Mouse (Mus musculus): ENCODE measurements at regions not wholly inside any gene's neighbourhood (a gene's known extent, or its start where the extent isn't known, plus 50 kb on each side); places are given as distances from the start of the nearest gene placed in this dataset.

- no peak for DNase-seq (ENCODE audit: low spot score)
Observed at GRCm38 (mm10) chr4:12534151-12534550, 362.3 kb upstream of the Fam92a start.

- no peak for DNase-seq (ENCODE audit: low spot score)
Observed at GRCm38 (mm10) chr4:12532961-12533360, 361.1 kb upstream of the Fam92a start.

GRCm38 (mm10) chr4:12522358-12522757, 350.5 kb upstream of the Fam92a start:
- no peak for DNase-seq (ENCODE audit: low spot score)

GRCm38 (mm10) chr4:12521246-12521645, 349.4 kb upstream of the Fam92a start:
- no peak for DNase-seq (ENCODE audit: low spot score)

- no peak for DNase-seq (ENCODE audit: low spot score)
Observed at GRCm38 (mm10) chr4:12516497-12516896, 344.7 kb upstream of the Fam92a start.

GRCm38 (mm10) chr4:12511656-12512385, 340.0 kb upstream of the Fam92a start:
- DNase-seq (ENCODE audit: low spot score): no peak

GRCm38 (mm10) chr4:12506851-12507551, 335.2 kb upstream of the Fam92a start:
- DNase-seq (ENCODE audit: low spot score): no peak

- DNase-seq (ENCODE audit: low spot score): no peak
Observed at GRCm38 (mm10) chr4:12501086-12501485, 329.3 kb upstream of the Fam92a start.

GRCm38 (mm10) chr4:12498426-12498825, 326.6 kb upstream of the Fam92a start:
- DNase-seq (ENCODE audit: low spot score): no peak

- DNase-seq (ENCODE audit: low spot score): no peak
Observed at GRCm38 (mm10) chr4:12492468-12492867, 320.7 kb upstream of the Fam92a start.

GRCm38 (mm10) chr4:12491306-12491705, 319.5 kb upstream of the Fam92a start:
- no peak for DNase-seq (ENCODE audit: low spot score)

GRCm38 (mm10) chr4:12490066-12490465, 318.3 kb upstream of the Fam92a start:
- DNase-seq (ENCODE audit: low spot score): no peak

GRCm38 (mm10) chr4:12489358-12489757, 317.5 kb upstream of the Fam92a start:
- no peak for DNase-seq (ENCODE audit: low spot score)

GRCm38 (mm10) chr4:12481481-12481880, 309.7 kb upstream of the Fam92a start:
- no peak for DNase-seq (ENCODE audit: low spot score)

- DNase-seq (ENCODE audit: low spot score): no peak
Observed at GRCm38 (mm10) chr4:12476717-12477116, 304.9 kb upstream of the Fam92a start.

GRCm38 (mm10) chr4:12474981-12475568, 303.3 kb upstream of the Fam92a start:
- no peak for DNase-seq (ENCODE audit: low spot score)

- no peak for DNase-seq (ENCODE audit: low spot score)
Observed at GRCm38 (mm10) chr4:12474421-12474820, 302.6 kb upstream of the Fam92a start.

- no peak for DNase-seq (ENCODE audit: low spot score)
Observed at GRCm38 (mm10) chr4:12461701-12462100, 289.9 kb upstream of the Fam92a start.

- DNase-seq (ENCODE audit: low spot score): no peak
Observed at GRCm38 (mm10) chr4:12461251-12461650, 289.4 kb upstream of the Fam92a start.

GRCm38 (mm10) chr4:12457978-12458597, 286.3 kb upstream of the Fam92a start:
- DNase-seq (ENCODE audit: low spot score): no peak

GRCm38 (mm10) chr4:12452086-12452485, 280.3 kb upstream of the Fam92a start:
- no peak for DNase-seq (ENCODE audit: low spot score)

GRCm38 (mm10) chr4:12425507-12425906, 253.7 kb upstream of the Fam92a start:
- no peak for DNase-seq (ENCODE audit: low spot score)

Measured in T-cell, adult 2 months (primary cell).